Mouse (Mus musculus) kidney, adult 2 months (tissue): Measurements from ENCODE around the gene Slc52a3. TPM values are rescaled to one million over a fixed set of nuclear protein-coding genes. Genes with fewer than 3 reads are reported as not detected.

Experiments used
- DNase-seq: peaks from one replicate; pipeline ENCODE4 v3.0.0; 2021
- H3K27ac ChIP-seq: fragments of 200-500 bp; 2 replicates; pipeline ENCODE4 v1.5.1; 2012; ENCODE audit warnings: low read depth, low read length, control low read depth, inconsistent platforms; ENCODE audit not compliant: insufficient read depth
- H3K27me3 ChIP-seq: fragments of 200-500 bp; replicated peaks from 2 replicates; pipeline ENCODE4 v1.6.1; 2012; ENCODE audit warnings: mild to moderate bottlenecking, moderate library complexity, low read length, inconsistent platforms; ENCODE audit not compliant: control insufficient read depth, insufficient read depth
- H3K36me3 ChIP-seq: fragments of 200-500 bp; 2 replicates; pipeline ENCODE4 v1.6.1; 2012; ENCODE audit warnings: mild to moderate bottlenecking, moderate library complexity, low read length, inconsistent platforms; ENCODE audit not compliant: control insufficient read depth, insufficient read depth
- H3K4me1 ChIP-seq: fragments of 200-500 bp; 2 replicates; pipeline ENCODE4 v1.6.1; 2011; ENCODE audit warnings: low read length; ENCODE audit not compliant: control insufficient read depth, insufficient read depth
- H3K4me3 ChIP-seq: fragments of 200-500 bp; 2 replicates; pipeline ENCODE4 v1.5.1; 2011; ENCODE audit warnings: mild to moderate bottlenecking, low read depth, low read length, control low read depth; ENCODE audit not compliant: insufficient read depth
- CTCF ChIP-seq: fragments of 200-500 bp; conservative IDR thresholded peaks from 2 replicates; pipeline ENCODE4 v1.5.1; 2011; ENCODE audit warnings: low read depth, mild to moderate bottlenecking, control low read depth, low read length, moderate library complexity, mixed read lengths; ENCODE audit not compliant: insufficient read depth, insufficient read length
- POLR2A ChIP-seq: fragments of 200-500 bp; IDR thresholded peaks from one replicate; pipeline ENCODE4 v1.6.1; 2011; ENCODE audit warnings: low read depth, low read length, control low read depth
- WGBS: fragments of 180-500 bp; shearing (Covaris S2); methylation state at CpG from one replicate; pipeline ENCODE4 v1.1.7; 2018; 5-methylcytosine and 5-hydroxymethylcytosine counted together
- polyA plus RNA-seq: library from polyadenylated mRNA; depleted of rRNA; stranded (reverse); fragments of >200 nt; gene quantifications from 2 replicates; pipeline ENCODE4 v1.2.3, GENCODE M21; 2012

Gene Slc52a3
- polyA plus RNA-seq, 1 experiment, result 17.4 TPM

DNA sequence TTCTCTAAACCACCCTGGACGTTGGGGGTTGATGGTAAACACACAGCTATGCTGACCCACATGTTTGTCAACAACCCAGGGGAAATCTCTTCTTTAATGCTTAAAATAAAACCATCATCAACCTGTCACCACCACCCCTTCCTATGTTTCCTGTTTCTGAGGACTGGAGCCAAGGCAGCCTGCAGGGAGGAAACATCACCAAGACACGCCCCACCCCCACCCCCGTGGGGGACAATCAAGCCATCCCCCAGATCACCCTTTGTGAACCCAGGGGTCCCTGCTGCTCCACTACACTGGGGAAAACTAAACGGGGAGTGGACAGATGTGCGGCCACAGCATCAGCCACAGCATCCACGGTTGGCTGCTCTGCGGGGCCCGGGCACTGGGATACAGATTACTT is 27.9 kb upstream of the Slc52a3 start:
- no peak overlapping the region for H3K4me3 ChIP-seq
- 55% methylated on average over 8 of the region's 8 CpGs for WGBS
- H3K4me1 ChIP-seq, result 0 out of 2 replicates have a peak, but pooled peaks cover 6% of the 10 kb centered on the region
- no peaks in the 10 kb centered on the region for H3K36me3 ChIP-seq
- H3K27ac ChIP-seq, result peak overlapping the region; percentile 37; the same call in 1 of the 2 replicates
- no peak for TF ChIP-seq CTCF
- TF ChIP-seq POLR2A, result no peak
- H3K27me3 ChIP-seq, result no peaks in the 10 kb centered on the region
- DNase-seq, result peak; percentile 72

DNA sequence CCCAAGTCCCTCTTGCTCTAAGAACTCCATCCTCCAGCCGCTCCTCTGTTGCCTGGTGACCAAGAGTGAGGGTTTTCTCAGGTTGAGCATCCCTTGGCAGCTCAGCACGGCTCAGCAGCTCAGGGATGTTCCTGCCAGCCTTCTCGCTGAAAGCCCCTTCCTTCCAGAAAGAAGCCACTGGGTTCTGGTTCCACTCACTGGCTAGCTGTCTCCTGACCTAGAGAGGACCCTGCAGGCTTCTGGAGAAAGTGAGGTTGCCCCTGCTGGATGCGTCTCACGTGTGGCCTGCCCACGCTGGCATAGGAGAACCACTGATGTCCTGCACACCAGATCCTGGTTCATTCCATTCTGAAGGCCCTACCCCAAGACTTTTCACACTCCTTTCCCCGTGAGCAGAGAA is 27.3 kb upstream of the Slc52a3 start:
- 86% methylated on average over 7 of the region's 7 CpGs for WGBS
- 0 out of 2 replicates have a peak overlapping the region, but pooled peaks have one; percentile 2 for H3K4me3 ChIP-seq
- 0 out of 2 replicates have a peak, but pooled peaks cover 6% of the 10 kb centered on the region for H3K4me1 ChIP-seq
- H3K27ac ChIP-seq, result peak overlapping the region; percentile 4; the same call in 1 of the 2 replicates
- no peaks in the 10 kb centered on the region for H3K36me3 ChIP-seq
- TF ChIP-seq CTCF, result no peak
- TF ChIP-seq POLR2A, result no peak
- no peaks in the 10 kb centered on the region for H3K27me3 ChIP-seq
- no peak for DNase-seq

GRCm38 (mm10) chr2:151969396-151969795 is 26.9 kb upstream of the Slc52a3 start:
- WGBS, result 70% methylated on average over 6 of the region's 6 CpGs
- TF ChIP-seq CTCF (no peak), POLR2A (no peak)
- H3K4me1 ChIP-seq, result 0 out of 2 replicates have a peak, but pooled peaks cover 10% of the 10 kb centered on the region
- H3K27ac ChIP-seq, result 0 out of 2 replicates have a peak overlapping the region, but pooled peaks have one; percentile 4
- DNase-seq, result peak; percentile 56
- H3K36me3 ChIP-seq, result no peaks in the 10 kb centered on the region
- H3K27me3 ChIP-seq, result no peaks in the 10 kb centered on the region
- H3K4me3 ChIP-seq, result peak overlapping the region; percentile 13; the same call in 1 of the 2 replicates

GRCm38 (mm10) chr2:151970191-151971172 is 25.8 kb upstream of the Slc52a3 start:
- Histone ChIP-seq H3K4me1 (0 out of 2 replicates have a peak, but pooled peaks cover 10% of the 10 kb centered on the region), H3K27ac (no peak overlapping the region), H3K36me3 (no peaks in the 10 kb centered on the region), H3K27me3 (no peaks in the 10 kb centered on the region), H3K4me3 (0 out of 2 replicates have a peak overlapping the region, but pooled peaks have one; percentile 3)
- peak; percentile 91 for DNase-seq
- WGBS, result 58% methylated on average over 53 of the region's 53 CpGs
- TF ChIP-seq CTCF (no peak), POLR2A (peak; percentile 83)

DNA sequence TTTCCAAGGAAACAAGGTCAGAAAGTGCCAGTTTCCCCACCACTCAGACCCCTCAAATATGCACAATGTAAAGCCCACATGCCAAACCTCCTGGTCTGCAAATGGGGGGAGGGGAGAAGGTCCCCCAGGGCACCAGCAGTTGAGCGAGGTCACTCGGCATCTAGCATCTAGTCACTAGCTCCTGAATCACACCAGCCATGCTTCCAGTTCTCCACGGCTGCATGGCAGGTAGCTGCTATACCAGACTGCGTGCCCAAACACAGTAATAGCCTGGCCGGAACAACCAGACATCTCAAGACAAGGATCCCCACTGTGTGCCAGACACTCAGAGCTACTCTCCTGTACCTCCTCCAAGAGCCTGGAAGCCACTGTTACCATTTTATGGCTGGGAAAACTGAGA is 24.6 kb upstream of the Slc52a3 start:
- no peaks in the 10 kb centered on the region for H3K36me3 ChIP-seq
- peaks cover 17% of the 10 kb centered on the region; the same call in 1 of the 2 replicates for H3K4me1 ChIP-seq
- WGBS, result 93% methylated on average over 5 of the region's 5 CpGs
- no peak for DNase-seq
- no peak overlapping the region for H3K27ac ChIP-seq
- H3K27me3 ChIP-seq, result no peaks in the 10 kb centered on the region
- no peak for TF ChIP-seq CTCF
- TF ChIP-seq POLR2A, result no peak
- H3K4me3 ChIP-seq, result no peak overlapping the region

DNA sequence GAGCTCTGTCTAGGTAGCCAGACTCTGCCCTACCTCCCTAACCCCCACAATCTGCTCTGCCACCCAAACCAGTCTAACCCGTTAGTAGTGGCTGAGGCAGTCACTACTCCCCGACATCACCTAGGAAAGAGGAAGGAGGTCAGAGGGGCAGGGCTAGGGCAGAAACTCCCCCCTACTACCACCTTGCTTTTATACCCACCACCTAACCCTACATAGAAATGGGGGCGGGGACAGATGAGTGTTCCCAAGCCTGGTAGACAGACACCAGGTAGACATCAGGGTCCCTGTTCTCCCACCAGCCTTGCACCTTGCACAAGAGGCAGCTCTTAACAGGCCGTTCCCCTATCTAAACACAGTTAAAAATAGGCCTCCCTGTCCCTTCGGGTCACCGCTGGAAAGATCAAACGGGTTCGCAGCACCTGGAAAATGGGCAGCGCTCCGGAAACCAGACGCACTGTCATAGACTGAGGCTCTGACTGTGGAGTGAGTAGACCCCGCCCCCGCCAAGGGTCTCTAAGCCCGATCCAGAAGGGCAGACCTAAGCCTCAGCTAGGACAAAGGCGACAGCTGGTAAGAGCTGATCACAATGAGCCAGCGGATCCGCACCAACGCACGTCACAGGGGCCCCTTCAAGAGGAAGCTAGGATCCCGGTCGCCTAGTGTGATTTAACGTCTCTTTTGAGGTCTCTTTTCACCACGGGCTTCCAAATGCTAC is 23.3 kb upstream of the Slc52a3 start:
- TF ChIP-seq CTCF, result no peak
- Histone ChIP-seq H3K4me3 (peak overlapping the region; percentile 58), H3K4me1 (peaks cover 22% of the 10 kb centered on the region), H3K27me3 (no peaks in the 10 kb centered on the region), H3K27ac (peak overlapping the region; percentile 54), H3K36me3 (no peaks in the 10 kb centered on the region)
- 44% methylated on average over 23 of the region's 23 CpGs for WGBS
- DNase-seq, result no peak
